Mouse (Mus musculus) heart, embryonic 11.5 days (tissue): ENCODE measurements around the gene Mrm3. TPM values are rescaled to one million over a fixed set of nuclear protein-coding genes. Genes with fewer than 3 reads are reported as not detected.
"Not testable (repeated sequence)": the region's sequence is repeated elsewhere in the genome, so short reads cannot be mapped to it uniquely, and the experiment has no call there.

Source experiments
- ATAC-seq: fragments of 200-750 bp; cut with Nextera tagmentation; replicated peaks from 2 replicates; pipeline ENCODE4 v1.8.0; 2017; ENCODE audit warnings: moderate library complexity; ENCODE audit not compliant: insufficient number of reproducible peaks, low FRiP score, low TSS enrichment
- H3K27ac ChIP-seq: fragments of 300-500 bp; sonication (generic); 2 replicates; pipeline ENCODE4 v1.5.1; 2014; ENCODE audit warnings: mild to moderate bottlenecking, low read depth, low read length
- H3K27me3 ChIP-seq: fragments of 300-500 bp; sonication (generic); 2 replicates; pipeline ENCODE4 v1.6.1; 2014; ENCODE audit warnings: mild to moderate bottlenecking, low read length, mixed read lengths; ENCODE audit not compliant: control insufficient read depth, insufficient read depth
- H3K36me3 ChIP-seq: fragments of 300-500 bp; sonication (generic); 2 replicates; pipeline ENCODE4 v1.6.1; 2014; ENCODE audit warnings: mild to moderate bottlenecking, low read length, moderate library complexity, mixed read lengths; ENCODE audit not compliant: control insufficient read depth, insufficient read depth
- H3K4me1 ChIP-seq: fragments of 300-500 bp; sonication (generic); 2 replicates; pipeline ENCODE4 v1.6.1; 2014; ENCODE audit warnings: low read length; ENCODE audit not compliant: control insufficient read depth, insufficient read depth
- H3K4me2 ChIP-seq: fragments of 300-500 bp; sonication (generic); 2 replicates; pipeline ENCODE4 v1.6.1; 2014; ENCODE audit warnings: mild to moderate bottlenecking, moderate library complexity
- H3K4me3 ChIP-seq: fragments of 300-500 bp; sonication (generic); 2 replicates; pipeline ENCODE4 v1.5.1; 2014; ENCODE audit warnings: low read depth, low read length
- H3K9ac ChIP-seq: fragments of 300-500 bp; sonication (generic); 2 replicates; pipeline ENCODE4 v1.6.1; 2014; ENCODE audit warnings: mild to moderate bottlenecking, low read depth, low read length, moderate library complexity
- H3K9me3 ChIP-seq: fragments of 300-500 bp; sonication (generic); replicated peaks from 2 replicates; pipeline ENCODE4 v1.6.1; 2016; ENCODE audit warnings: low read length; ENCODE audit not compliant: control insufficient read depth
- WGBS: fragments of 180-500 bp; shearing (Covaris S2); extraction: QIAGEN DNeasy Blood & Tissue Kit; methylation state at CpG from one replicate; pipeline ENCODE4 v1.1.7; 2014; ENCODE audit not compliant: insufficient replicate concordance; 5-methylcytosine and 5-hydroxymethylcytosine counted together
- polyA plus RNA-seq: library from polyadenylated mRNA; unstranded; fragments of >200 nt; fragmentation: Nextera tagmentation; extraction: Ambion mirVana; gene quantifications from 2 replicates; pipeline ENCODE4 v1.2.1, GENCODE M21; 2014

Mrm3 gene
- polyA plus RNA-seq: 21.1 and 21.6 TPM in 2 replicates

DNA sequence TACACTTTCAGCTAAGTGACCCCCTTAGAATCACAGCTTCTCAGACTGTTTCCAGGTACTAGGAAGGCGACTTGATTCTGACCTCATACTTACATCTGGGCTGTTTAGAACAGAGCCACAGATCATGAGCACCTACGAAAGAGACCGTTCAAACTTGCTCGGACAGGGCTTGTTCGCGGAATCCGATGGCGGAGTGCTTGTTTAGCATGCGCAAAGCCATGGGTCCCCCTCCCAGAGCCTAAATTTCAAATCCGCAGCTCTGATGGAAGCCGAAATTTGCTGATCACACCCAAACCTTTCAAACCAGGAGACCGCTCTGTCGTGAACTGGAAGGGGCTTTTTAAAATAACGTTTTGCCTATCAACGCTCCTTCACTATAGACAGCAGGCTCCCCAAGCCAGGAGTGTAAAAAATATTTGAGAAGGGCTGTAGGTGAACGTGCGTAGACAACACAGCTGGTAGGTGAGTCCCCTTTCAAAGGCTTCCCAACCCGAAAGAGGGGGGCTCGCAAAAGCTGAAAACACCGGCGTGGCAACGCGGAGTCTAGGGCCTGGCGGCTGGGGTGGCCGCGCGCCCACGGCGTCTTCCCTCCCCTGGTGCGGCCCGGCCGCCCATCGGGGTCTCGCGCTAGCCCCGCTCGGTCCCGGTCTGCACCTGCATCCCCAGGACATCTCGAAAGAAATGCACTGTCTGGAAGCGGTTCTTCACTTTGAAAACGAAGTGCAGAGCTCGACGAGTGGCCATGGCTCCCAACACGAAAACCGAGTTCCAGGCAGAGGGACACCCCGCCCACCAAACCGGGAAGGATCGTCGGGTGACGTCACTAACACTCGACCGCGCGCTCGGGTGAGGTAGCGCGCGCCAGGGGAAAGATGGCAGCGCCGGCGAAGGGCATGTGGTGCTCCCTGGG lies at the start of gene Mrm3, which contains the start of gene Glod4:
Gene Mrm3, plus strand, starts transcription at position 815 of the 910 bp plus-strand sequence.
Gene Glod4, minus strand, starts transcription at position 825 of the 910 bp plus-strand sequence.
- no peaks in the 10 kb centered on the region for H3K27me3 ChIP-seq
- peak within 1 kb of the TSS; percentile 63 for H3K27ac ChIP-seq
- H3K36me3 ChIP-seq: peaks cover 2% of the 10 kb centered on the region; the same call in 1 of the 2 replicates
- no peaks in the 10 kb centered on the region for H3K9me3 ChIP-seq
- peaks cover 9% of the 10 kb centered on the region for H3K4me1 ChIP-seq
- H3K9ac ChIP-seq: peak within 1 kb of the TSS; percentile 84
- ATAC-seq: peak; percentile 76
- H3K4me3 ChIP-seq: peak within 1 kb of the TSS; percentile 68
- under 1% methylated on average over 61 of the region's 61 CpGs for WGBS
- peak within 1 kb of the TSS; percentile 94 for H3K4me2 ChIP-seq

- Histone ChIP-seq H3K4me1 (peaks cover 7% of the 10 kb centered on the region; the same call in 1 of the 2 replicates), H3K4me2 (no peak overlapping the region), H3K27ac (no peak overlapping the region), H3K36me3 (no peaks in the 10 kb centered on the region), H3K27me3 (no peaks in the 10 kb centered on the region), H3K9me3 (no peaks in the 10 kb centered on the region), H3K4me3 (no peak overlapping the region), H3K9ac (no peak overlapping the region)
- WGBS: 68% methylated on average over 8 of the region's 8 CpGs
- ATAC-seq: no peak
These were observed 47.1 kb upstream of the Mrm3 start for GRCm38 (mm10) chr11:76196275-76196976.

DNA sequence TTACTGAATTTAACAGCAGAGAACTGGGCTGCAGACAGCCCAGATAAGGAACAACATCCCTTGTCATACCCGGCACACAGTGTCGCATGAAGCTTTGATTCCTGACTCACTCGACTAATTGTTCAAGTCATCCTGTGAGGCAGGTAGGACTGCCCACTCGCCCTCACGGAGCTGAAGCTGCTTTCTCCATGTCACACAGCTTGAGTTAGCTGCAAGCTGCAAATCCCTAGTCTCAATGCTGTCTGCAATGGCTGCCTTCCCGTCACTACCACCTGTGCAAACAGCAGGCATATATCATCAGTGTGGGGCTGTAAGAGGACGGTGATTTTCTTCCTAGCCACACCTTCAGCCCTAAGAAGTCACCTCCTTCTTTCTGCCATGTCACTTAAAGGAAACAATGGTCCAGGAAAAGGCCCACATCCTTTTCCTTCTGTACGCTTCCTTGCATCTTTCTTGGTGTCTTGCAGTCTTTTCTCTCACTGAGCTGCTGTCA lies 46.5 kb upstream of the Mrm3 start:
- Histone ChIP-seq H3K4me3 (no peak overlapping the region), H3K36me3 (no peaks in the 10 kb centered on the region), H3K27ac (no peak overlapping the region), H3K27me3 (no peaks in the 10 kb centered on the region), H3K4me2 (no peak overlapping the region), H3K9me3 (no peaks in the 10 kb centered on the region), H3K9ac (no peak overlapping the region), H3K4me1 (peaks cover 7% of the 10 kb centered on the region; the same call in 1 of the 2 replicates)
- WGBS: 42% methylated on average over 8 of the region's 8 CpGs
- no peak for ATAC-seq

GRCm38 (mm10) chr11:76201761-76202674 lies 41.5 kb upstream of the Mrm3 start:
- Histone ChIP-seq H3K4me1 (0 out of 2 replicates have a peak, but pooled peaks cover 6% of the 10 kb centered on the region), H3K27ac (peak overlapping the region; percentile 74)

DNA sequence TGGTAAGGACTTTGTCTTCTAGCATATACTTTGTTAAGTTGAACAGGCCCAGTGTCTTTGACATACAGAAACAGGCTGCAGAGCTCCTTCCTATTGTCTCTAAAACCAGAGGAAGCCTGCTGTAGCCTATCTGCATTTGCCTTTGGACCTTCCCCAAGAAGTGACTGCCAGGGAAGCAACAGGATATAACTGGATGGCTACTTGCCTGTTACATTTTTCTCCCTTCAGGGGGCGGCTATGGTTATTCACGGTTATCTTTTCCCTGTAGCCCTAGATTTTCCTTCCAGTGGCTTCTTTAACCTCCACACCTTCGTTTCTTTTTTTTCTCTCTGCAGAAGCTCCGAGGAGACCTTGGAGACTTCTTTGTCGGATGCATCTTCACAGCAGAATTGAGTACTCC lies 36.7 kb upstream of the Mrm3 start:
- Histone ChIP-seq H3K9me3 (no peaks in the 10 kb centered on the region), H3K36me3 (peaks cover 18% of the 10 kb centered on the region), H3K4me3 (no peak overlapping the region), H3K27ac (no peak overlapping the region), H3K4me2 (no peak overlapping the region), H3K4me1 (0 out of 2 replicates have a peak, but pooled peaks cover 5% of the 10 kb centered on the region), H3K9ac (no peak overlapping the region), H3K27me3 (no peaks in the 10 kb centered on the region)
- 84% methylated on average over 5 of the region's 5 CpGs for WGBS
- no peak for ATAC-seq

More at GRCm38 (mm10) chr11:76201761-76202674, 41.5 kb upstream of the Mrm3 start:
- ATAC-seq: peak; percentile 98
- H3K4me2 ChIP-seq: peak overlapping the region; percentile 95
- H3K9ac ChIP-seq: peak overlapping the region; percentile 90
- no peaks in the 10 kb centered on the region for H3K9me3 ChIP-seq
- H3K4me3 ChIP-seq: peak overlapping the region; percentile 88
- H3K27me3 ChIP-seq: no peaks in the 10 kb centered on the region
- 0 out of 2 replicates have a peak, but pooled peaks cover 2% of the 10 kb centered on the region for H3K36me3 ChIP-seq
- WGBS: under 1% methylated on average over 78 of the region's 90 CpGs

DNA sequence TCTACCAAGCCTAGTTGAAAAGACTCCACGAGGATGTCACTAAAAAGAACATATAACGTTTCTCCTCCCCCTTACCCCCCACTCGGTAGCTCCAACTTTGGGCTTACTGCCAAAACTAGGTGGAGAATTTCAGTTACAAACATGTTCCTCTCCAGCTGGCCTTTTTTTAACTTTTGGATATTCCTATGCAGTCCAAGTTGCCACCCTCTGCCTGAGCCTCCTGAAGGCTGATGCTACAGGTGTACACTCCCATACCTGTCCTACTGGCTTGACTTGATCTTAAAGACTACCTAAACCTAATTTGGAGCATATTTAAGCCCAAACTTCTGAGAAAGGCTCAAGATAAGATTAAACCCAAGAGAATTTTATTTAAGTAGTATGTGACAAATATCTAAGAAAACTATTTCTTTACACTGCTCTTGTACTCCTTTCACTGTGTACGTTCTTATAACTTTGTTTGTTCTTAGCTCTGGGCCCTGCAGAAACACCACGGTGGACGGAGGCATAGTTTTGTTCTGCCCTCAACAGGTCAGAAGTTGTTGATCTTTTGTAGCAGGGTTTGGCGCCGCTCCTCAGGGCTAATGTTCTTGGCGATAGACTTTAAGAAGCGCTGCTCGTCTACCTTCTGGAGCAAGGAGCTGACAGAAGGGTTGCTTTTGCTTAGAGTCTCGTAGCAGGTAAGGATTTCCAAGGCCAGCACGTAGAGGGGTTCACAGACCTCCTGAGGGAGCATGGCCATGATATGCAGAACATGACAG lies 33.1 kb upstream of the Mrm3 start:
- no peaks in the 10 kb centered on the region for H3K4me1 ChIP-seq
- WGBS: 86% methylated on average over 13 of the region's 13 CpGs
- H3K9me3 ChIP-seq: no peaks in the 10 kb centered on the region
- no peaks in the 10 kb centered on the region for H3K27me3 ChIP-seq
- no peak overlapping the region for H3K9ac ChIP-seq
- H3K4me2 ChIP-seq: no peak overlapping the region
- no peak for ATAC-seq
- H3K27ac ChIP-seq: no peak overlapping the region
- H3K4me3 ChIP-seq: no peak overlapping the region
- H3K36me3 ChIP-seq: peaks cover 33% of the 10 kb centered on the region

- not testable (repeated sequence) for H3K4me2 ChIP-seq, ATAC-seq, H3K9me3 ChIP-seq, H3K4me1 ChIP-seq, H3K4me3 ChIP-seq, H3K27me3 ChIP-seq, H3K27ac ChIP-seq, H3K9ac ChIP-seq
- 100% methylated on average over 2 of the region's 6 CpGs for WGBS
- peaks cover 33% of the 10 kb centered on the region for H3K36me3 ChIP-seq
These were observed 31.9 kb upstream of the Mrm3 start for GRCm38 (mm10) chr11:76211595-76211994.
